Mouse (Mus musculus) heart, postnatal 36 days (tissue): Measurements from ENCODE around the gene Tspear. TPM values are rescaled to one million over a fixed set of nuclear protein-coding genes. Genes with fewer than 3 reads are reported as not detected.
"Not testable (repeated sequence)": the region's sequence is repeated elsewhere in the genome, so short reads cannot be mapped to it uniquely, and the experiment has no call there.

Source experiments
- DNase-seq, 2 experiments: peaks; one replicate each; pipeline ENCODE4 v3.0.0; 2021 to 2022
- intact Hi-C: fragments of 180-260 bp; cut with DNase I; formaldehyde crosslinking; loops from one replicate; pipeline ENCODE4 v1.15.1; 2025
- total RNA-seq, 2 experiments: library from RNA; stranded (reverse); gene quantifications; 2 replicates each; pipeline ENCODE4 v1.2.3; 2021

The Tspear gene
- total RNA-seq, 2 experiments from 2014 or later, result not detected

GRCm38 (mm10) chr10:77782442-77782841 lies 96.1 kb downstream of the Tspear start, which contains the start of gene Gm3250:
Gene Gm3250 (minus strand): TSS chr10:77782542.
- intact Hi-C loops, DNase-seq: not testable (repeated sequence)

- DNase-seq, intact Hi-C loops: not testable (repeated sequence)
Measured at GRCm38 (mm10) chr10:77783396-77783795, 97.0 kb downstream of the Tspear start.

GRCm38 (mm10) chr10:77787876-77788275 lies 101.5 kb downstream of the Tspear start, which contains the start of gene Gm7137:
Gene Gm7137 (minus strand): TSS chr10:77788200.
- DNase-seq, result peak; percentile 13 to 21
- intact Hi-C loops, result not testable (repeated sequence)

GRCm38 (mm10) chr10:77788621-77789020 lies 102.3 kb downstream of the Tspear start:
- no peak for DNase-seq
- intact Hi-C loops, result no loop called here

- intact Hi-C loops, result no loop called here
- DNase-seq, result no peak
Measured at GRCm38 (mm10) chr10:77794976-77795375, 108.6 kb downstream of the Tspear start, which contains the start of gene Gm9639. Gene Gm9639 (minus strand): TSS chr10:77795076.

- no peak for DNase-seq
- intact Hi-C loops, result no loop called here
Measured at GRCm38 (mm10) chr10:77797677-77798076, 111.3 kb downstream of the Tspear start.

- intact Hi-C loops, DNase-seq: not testable (repeated sequence)
Measured at GRCm38 (mm10) chr10:77798164-77798920, 112.0 kb downstream of the Tspear start.

- intact Hi-C loops, result no loop called here
- DNase-seq, result no peak
Measured at GRCm38 (mm10) chr10:77798921-77799508, 112.6 kb downstream of the Tspear start, which contains the start of gene Gm19668. Gene Gm19668 (minus strand): TSS chr10:77799133.

GRCm38 (mm10) chr10:77804095-77804494 lies 117.7 kb downstream of the Tspear start:
- intact Hi-C loops, result no loop called here
- no peak for DNase-seq

- no peak for DNase-seq
- intact Hi-C loops, result no loop called here
Measured at GRCm38 (mm10) chr10:77811743-77812142, 125.4 kb downstream of the Tspear start, which contains the start of gene Gm9507. Gene Gm9507 (minus strand): TSS chr10:77811843.

- DNase-seq, result no peak
- intact Hi-C loops, result loop anchor here (2.0 kb wide), 1 partner anchor 86 kb away; no protein-coding TSS in a partner anchor
Measured at GRCm38 (mm10) chr10:77814382-77814781, 128.0 kb downstream of the Tspear start, which contains the start of gene Gm2696. Gene Gm2696 (plus strand): TSS chr10:77814682.

- DNase-seq, result peak; percentile 18 to 45
- intact Hi-C loops, result loop anchor here (2.0 to 5.0 kb wide), 2 partner anchors 87 to 188 kb away; no protein-coding TSS in a partner anchor
Measured at GRCm38 (mm10) chr10:77815514-77815913, 129.1 kb downstream of the Tspear start.

GRCm38 (mm10) chr10:77818523-77818922 lies 132.2 kb downstream of the Tspear start:
- DNase-seq, result no peak
- intact Hi-C loops, result loop anchor here (5.0 kb wide), 1 partner anchor 191 kb away; no protein-coding TSS in a partner anchor

- DNase-seq, result no peak
- intact Hi-C loops, result loop anchor here (5.0 kb wide), 1 partner anchor 192 kb away; no protein-coding TSS in a partner anchor
Measured at GRCm38 (mm10) chr10:77819203-77819602, 132.8 kb downstream of the Tspear start.

- DNase-seq, result no peak
- intact Hi-C loops, result no loop called here
Measured at GRCm38 (mm10) chr10:77826951-77827350, 140.6 kb downstream of the Tspear start, which contains the start of gene Krtap10-4. Gene Krtap10-4 (minus strand): TSS chr10:77827095.

GRCm38 (mm10) chr10:77835647-77836046 lies 149.3 kb downstream of the Tspear start, which contains the start of gene Krtap10-10:
Gene Krtap10-10 (plus strand): TSS chr10:77835947.
- intact Hi-C loops, result no loop called here
- DNase-seq, result no peak

- intact Hi-C loops, result no loop called here
- no peak for DNase-seq
Measured at GRCm38 (mm10) chr10:77839006-77839405, 152.6 kb downstream of the Tspear start.

GRCm38 (mm10) chr10:77846503-77846902 lies 160.1 kb downstream of the Tspear start, which contains the start of gene Gm36176:
Gene Gm36176 (plus strand): TSS chr10:77846803.
- no peak for DNase-seq

GRCm38 (mm10) chr10:77846961-77847360 lies 160.6 kb downstream of the Tspear start:
- intact Hi-C loops, result no loop called here
- no peak for DNase-seq

More at GRCm38 (mm10) chr10:77846503-77846902, 160.1 kb downstream of the Tspear start, which contains the start of gene Gm36176:
- intact Hi-C loops, result no loop called here

GRCm38 (mm10) chr10:77847538-77847937 lies 161.2 kb downstream of the Tspear start:
- intact Hi-C loops, result no loop called here
- DNase-seq, result no peak

- DNase-seq, result no peak
- intact Hi-C loops, result no loop called here
Measured at GRCm38 (mm10) chr10:77852559-77852958, 166.2 kb downstream of the Tspear start, which contains the start of gene Gm10318. Gene Gm10318 (plus strand): TSS chr10:77852859.
